20 mouse cellular contexts compared by ENCODE assay signal in the genomic region with DNA sequence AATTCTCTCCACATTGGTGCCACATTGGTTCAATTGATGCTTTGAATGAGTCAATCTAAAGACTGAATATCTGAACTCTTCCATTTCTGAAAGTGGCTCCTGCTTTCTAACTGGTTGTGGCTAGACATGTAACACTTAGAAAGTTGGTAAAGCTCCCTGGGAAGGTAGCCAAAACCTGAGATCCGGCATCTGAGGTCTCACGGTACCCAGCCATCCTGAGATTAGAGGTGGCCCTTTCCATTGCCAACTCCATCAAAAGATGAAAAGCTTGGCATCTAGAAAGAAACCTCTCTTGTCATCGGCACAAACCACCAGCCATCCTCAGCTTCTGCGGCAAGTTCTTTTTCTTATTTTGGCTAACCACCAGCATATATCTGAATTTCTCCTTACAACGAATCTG.
DNase-seq lines count a peak whose midpoint lies in the region; TF ChIP-seq lines count a peak whose summit lies in the region.
"Had no signal": no experiment of that assay in that cellular context is flagged by ENCODE, and none has a peak within 500 bp of the region (broad histone marks: within the 10 kb centered on the region; RNA-seq: fewer than 3 reads in every experiment).

No protein-coding gene starts in this region.

- H3K4me3 ChIP-seq in layer of hippocampus, adult 2 months = no peak overlapping the region
- H3K4me3 ChIP-seq: embryonic facial prominence, embryonic 12.5 days; embryonic facial prominence, embryonic 15.5 days; erythroblast, embryonic 14.5 days; forebrain, embryonic 13.5 days; forebrain, embryonic 15.5 days had no signal

- 0 out of 2 replicates have a peak overlapping the region, but pooled peaks have one; percentile 28 for H3K27ac ChIP-seq in layer of hippocampus, adult 2 months
- H3K27ac ChIP-seq: embryonic facial prominence, embryonic 12.5 days; embryonic facial prominence, embryonic 15.5 days; forebrain, embryonic 13.5 days; forebrain, embryonic 15.5 days had no signal

- no peak for TF ChIP-seq CTCF in layer of hippocampus, adult 2 months (conservative IDR thresholded peaks at IDR 0.05)

- DNase-seq in cerebellum, postnatal 14 days = peak; percentile 16 to 32
- no peak for DNase-seq in cerebellum, postnatal 4 days (ENCODE audit: low spot score in 2 of 2)
- no peak for DNase-seq in layer of hippocampus, adult 2 months (ENCODE audit: low spot score in 2 of 2)
- no peak for DNase-seq in layer of hippocampus, adult 11-12 months (ENCODE audit: low spot score)
- peak; percentile 26 for DNase-seq in fibroblast of lung, adult 2 months (ENCODE audit: low read depth)
- no peak for DNase-seq in kidney, postnatal 4 days
- DNase-seq: adrenal gland, adult 2 months; adrenal gland, postnatal 10 days; adrenal gland, postnatal 25 days; cerebellum, adult 11 months; cerebellum, adult 18-20 months; cerebellum, adult 8-10 months; cerebellum, postnatal 25 days; embryo, embryonic 11 days; forebrain, postnatal 0 days had no signal

Comparison
In these comparisons a context has a peak if more than half of its experiments do, and no peak if none do; other contexts are left out.
1. DNase-seq: peak in cerebellum, postnatal 14 days (2 of 2) and fibroblast of lung, adult 2 months (single experiment); none in cerebellum, postnatal 4 days (0 of 2), layer of hippocampus, adult 2 months (0 of 2), layer of hippocampus, adult 11-12 months (single experiment) and kidney, postnatal 4 days (0 of 2).